Mouse (Mus musculus): ENCODE data around the gene Hoxc4. TPM values are rescaled to one million over a fixed set of nuclear protein-coding genes. Genes with fewer than 3 reads are reported as not detected.

Hoxc4 gene
- polyA plus RNA-seq, 2 experiments: 0.05 to 0.07 TPM

GRCm38 (mm10) chr15:103027266-103028235 lies 8.8 kb downstream of the Hoxc4 start:
- H3K9me3 ChIP-seq (ENCODE audit: control insufficient read depth, low read length): no peaks in the 10 kb centered on the region
- peaks cover 77% of the 10 kb centered on the region for H3K27me3 ChIP-seq (ENCODE audit: control insufficient read depth, insufficient read depth, low read length)
- ATAC-seq (ENCODE audit: insufficient read depth) (no peak), DNase-seq (ENCODE audit: low read depth in 3 of 3, low spot score in 3 of 3) (no peak)
- no peaks in the 10 kb centered on the region for H3K36me3 ChIP-seq (replicated peaks; ENCODE audit: control insufficient read depth, insufficient read depth, low read depth)
- no peak overlapping the region for H3K9ac ChIP-seq (replicated peaks)
- H3K4me1 ChIP-seq (replicated peaks; ENCODE audit: control insufficient read depth in 2 of 2, insufficient read depth in 2 of 2, low read length in 1 of 2): no peaks in the 10 kb centered on the region
- no peak overlapping the region for H3K27ac ChIP-seq
- TF ChIP-seq CTCF (IDR thresholded peaks at IDR 0.05; ENCODE audit: low read depth): no peak
- TF ChIP-seq EP300 (IDR thresholded peaks at IDR 0.05; ENCODE audit: low read depth): no peak
- H3K4me2 ChIP-seq (ENCODE audit: low read depth): no peak overlapping the region
- 4% methylated on average over 43 of the region's 43 CpGs for WGBS (ENCODE audit: insufficient replicate concordance)
- no peak overlapping the region for H3K4me3 ChIP-seq (ENCODE audit: insufficient read depth in 1 of 2, low read depth in 2 of 2, low read length in 2 of 2)

DNA sequence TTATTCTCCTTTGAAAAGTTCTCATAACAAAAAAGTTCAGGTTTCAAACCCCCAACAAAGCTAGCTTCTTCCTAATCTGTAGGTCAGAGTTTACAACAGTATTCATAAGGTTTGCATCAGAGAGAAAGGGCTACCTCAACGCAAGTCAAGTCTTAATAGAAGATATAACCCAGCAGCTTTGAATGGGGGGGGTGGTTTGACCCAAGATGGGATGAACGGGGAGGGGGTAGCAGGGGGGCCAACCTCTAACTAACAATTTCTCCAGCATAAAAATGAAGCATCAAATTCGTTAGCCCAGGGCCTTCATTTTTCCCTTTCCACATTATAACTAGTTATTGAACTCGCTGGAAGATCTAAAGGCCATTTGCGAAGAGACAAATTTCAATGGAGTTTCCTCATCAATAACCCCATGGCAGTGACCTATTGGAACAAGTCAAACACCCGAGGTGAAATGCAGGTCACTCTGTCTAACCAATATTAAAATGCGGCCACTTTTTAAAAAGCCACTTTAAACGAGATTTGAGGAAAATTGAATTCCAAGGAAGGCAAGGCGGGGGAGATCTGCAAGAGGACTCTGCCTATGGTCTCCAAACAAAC lies 10.3 kb downstream of the Hoxc4 start:
- Histone ChIP-seq H3K4me1 (replicated peaks; ENCODE audit: control insufficient read depth in 2 of 2, insufficient read depth in 2 of 2, low read length in 1 of 2) (no peaks in the 10 kb centered on the region), H3K9ac (replicated peaks) (no peak overlapping the region), H3K4me3 (ENCODE audit: insufficient read depth in 1 of 2, low read depth in 2 of 2, low read length in 2 of 2) (no peak overlapping the region), H3K4me2 (ENCODE audit: low read depth) (no peak overlapping the region), H3K36me3 (replicated peaks; ENCODE audit: control insufficient read depth, insufficient read depth, low read depth) (no peaks in the 10 kb centered on the region), H3K9me3 (ENCODE audit: control insufficient read depth, low read length) (no peaks in the 10 kb centered on the region), H3K27me3 (ENCODE audit: control insufficient read depth, insufficient read depth, low read length) (peaks cover 83% of the 10 kb centered on the region), H3K27ac (no peak overlapping the region)
- TF ChIP-seq CTCF (IDR thresholded peaks at IDR 0.05; ENCODE audit: low read depth): no peak
- no peak for TF ChIP-seq EP300 (IDR thresholded peaks at IDR 0.05; ENCODE audit: low read depth)
- ATAC-seq (ENCODE audit: insufficient read depth) (no peak), DNase-seq (ENCODE audit: low read depth in 3 of 3, low spot score in 3 of 3) (no peak)
- WGBS (ENCODE audit: insufficient replicate concordance): 28% methylated on average over 9 of the region's 9 CpGs

- no peaks in the 10 kb centered on the region for H3K4me1 ChIP-seq (replicated peaks; ENCODE audit: control insufficient read depth in 2 of 2, insufficient read depth in 2 of 2, low read length in 1 of 2)
- TF ChIP-seq CTCF (IDR thresholded peaks at IDR 0.05; ENCODE audit: low read depth): no peak
- TF ChIP-seq EP300 (IDR thresholded peaks at IDR 0.05; ENCODE audit: low read depth): no peak
- no peak overlapping the region for H3K9ac ChIP-seq (replicated peaks)
- no peak overlapping the region for H3K4me3 ChIP-seq (ENCODE audit: insufficient read depth in 1 of 2, low read depth in 2 of 2, low read length in 2 of 2)
- no peak overlapping the region for H3K27ac ChIP-seq
- 11% methylated on average over 8 of the region's 8 CpGs for whole genome bisulfite sequencing (ENCODE audit: insufficient replicate concordance)
- H3K27me3 ChIP-seq (ENCODE audit: control insufficient read depth, insufficient read depth, low read length): peaks cover 84% of the 10 kb centered on the region
- H3K4me2 ChIP-seq (ENCODE audit: low read depth): no peak overlapping the region
- no peak for ATAC-seq (ENCODE audit: insufficient read depth)
- H3K36me3 ChIP-seq (replicated peaks; ENCODE audit: control insufficient read depth, insufficient read depth, low read depth): no peaks in the 10 kb centered on the region
- no peaks in the 10 kb centered on the region for H3K9me3 ChIP-seq (ENCODE audit: control insufficient read depth, low read length)
- no peak for DNase-seq (ENCODE audit: low read depth in 3 of 3, low spot score in 3 of 3)
Measured at GRCm38 (mm10) chr15:103030142-103030541, 11.4 kb downstream of the Hoxc4 start.

GRCm38 (mm10) chr15:103032167-103032566 lies 13.4 kb downstream of the Hoxc4 start:
- H3K4me3 ChIP-seq (ENCODE audit: insufficient read depth in 1 of 2, low read depth in 2 of 2, low read length in 2 of 2): no peak overlapping the region
- no peak overlapping the region for H3K9ac ChIP-seq (replicated peaks)
- H3K4me1 ChIP-seq (replicated peaks; ENCODE audit: control insufficient read depth in 2 of 2, insufficient read depth in 2 of 2, low read length in 1 of 2): no peaks in the 10 kb centered on the region
- no peak overlapping the region for H3K27ac ChIP-seq
- H3K9me3 ChIP-seq (ENCODE audit: control insufficient read depth, low read length): no peaks in the 10 kb centered on the region
- H3K4me2 ChIP-seq (ENCODE audit: low read depth): no peak overlapping the region
- peaks cover 84% of the 10 kb centered on the region for H3K27me3 ChIP-seq (ENCODE audit: control insufficient read depth, insufficient read depth, low read length)
- TF ChIP-seq EP300 (IDR thresholded peaks at IDR 0.05; ENCODE audit: low read depth) (no peak), CTCF (IDR thresholded peaks at IDR 0.05; ENCODE audit: low read depth) (no peak)
- WGBS (ENCODE audit: insufficient replicate concordance): no CpG with 5 or more reads among the region's 3 CpGs
- no peaks in the 10 kb centered on the region for H3K36me3 ChIP-seq (replicated peaks; ENCODE audit: control insufficient read depth, insufficient read depth, low read depth)
- no peak for DNase-seq (ENCODE audit: low read depth in 3 of 3, low spot score in 3 of 3)
- no peak for ATAC-seq (ENCODE audit: insufficient read depth)

Data from liver, embryonic 14.5 days (tissue).